Mouse (Mus musculus): ENCODE measurements around the gene Lpcat2b.

DNA sequence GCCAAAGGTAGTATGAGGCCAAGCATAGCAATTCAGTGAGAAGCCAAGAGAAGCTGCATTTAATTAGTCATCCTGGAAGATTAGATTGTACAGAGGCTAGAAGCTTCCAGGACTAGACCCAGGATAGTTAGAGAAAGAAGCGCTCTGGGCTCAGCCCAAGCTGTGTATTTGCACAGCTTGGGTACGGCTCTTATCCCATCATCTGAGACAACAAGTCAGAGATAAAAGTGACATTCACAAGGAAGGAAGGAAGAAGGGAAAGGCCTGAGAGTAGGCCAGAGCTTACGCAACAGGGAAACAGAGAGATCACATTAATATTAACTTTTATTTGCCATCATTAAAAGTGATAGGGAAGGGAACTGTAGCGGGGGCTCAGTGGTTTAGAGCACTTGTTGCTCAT is 16.6 kb downstream of the Lpcat2b start:
- no peak for TF ChIP-seq CTCF (IDR thresholded peaks at IDR 0.05; ENCODE audit: borderline replicate concordance, insufficient read depth, low read length)
- TF ChIP-seq POLR2A (IDR thresholded peaks at IDR 0.05; ENCODE audit: low read depth, low read length): no peak
